Mouse (Mus musculus) A20 (cell line): ENCODE data around the gene Ube2u.

Source experiments
- DNase-seq: peaks from one replicate; pipeline ENCODE4 v3.0.0-alpha.2; 2011; ENCODE audit warnings: low read depth, low spot score

The Ube2u gene

DNA sequence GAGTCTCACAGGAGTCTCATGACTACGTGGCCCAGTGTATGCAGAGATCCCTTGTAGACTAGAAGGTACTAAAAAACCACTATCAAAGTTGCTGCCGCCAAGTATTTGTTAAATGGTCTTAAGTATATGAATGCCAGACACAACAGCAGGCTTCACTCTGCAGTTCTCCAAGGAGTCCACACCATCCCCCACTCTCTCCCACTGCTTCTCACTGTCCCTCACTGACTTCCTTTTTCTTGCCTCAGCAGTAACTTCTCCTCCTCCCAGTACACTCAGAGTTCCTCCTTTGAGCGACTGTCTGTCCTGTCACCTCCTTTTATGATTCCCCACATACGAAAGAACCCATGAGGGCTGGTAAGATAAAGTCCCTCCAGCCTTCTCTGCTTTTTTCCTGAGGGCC is 69.3 kb downstream of the Ube2u start:
- DNase-seq: no peak

DNA sequence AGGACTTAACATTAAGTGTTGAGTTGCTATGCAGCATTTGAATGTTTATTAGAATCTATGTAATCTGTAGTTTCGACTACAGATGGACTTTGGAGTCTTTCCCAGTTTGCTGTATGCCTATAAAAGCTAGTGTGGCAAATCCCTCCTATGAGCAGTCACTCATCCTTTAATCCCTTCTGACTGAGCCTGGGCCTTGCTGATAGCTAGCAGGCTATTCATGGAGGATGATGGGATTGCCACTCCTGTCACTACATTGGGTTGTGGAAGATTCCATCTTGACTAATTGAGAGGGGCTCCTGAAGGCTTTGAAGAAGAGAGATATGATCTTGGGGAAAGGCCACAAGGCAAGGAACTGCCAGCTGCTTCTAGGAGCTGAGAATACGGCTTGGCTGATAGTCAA is 74.6 kb downstream of the Ube2u start:
- DNase-seq: no peak

- peak; percentile 2 for DNase-seq
Measured at GRCm38 (mm10) chr4:100588236-100589206, 109.9 kb downstream of the Ube2u start.

GRCm38 (mm10) chr4:100595771-100596170 is 117.1 kb downstream of the Ube2u start:
- DNase-seq: no peak

DNA sequence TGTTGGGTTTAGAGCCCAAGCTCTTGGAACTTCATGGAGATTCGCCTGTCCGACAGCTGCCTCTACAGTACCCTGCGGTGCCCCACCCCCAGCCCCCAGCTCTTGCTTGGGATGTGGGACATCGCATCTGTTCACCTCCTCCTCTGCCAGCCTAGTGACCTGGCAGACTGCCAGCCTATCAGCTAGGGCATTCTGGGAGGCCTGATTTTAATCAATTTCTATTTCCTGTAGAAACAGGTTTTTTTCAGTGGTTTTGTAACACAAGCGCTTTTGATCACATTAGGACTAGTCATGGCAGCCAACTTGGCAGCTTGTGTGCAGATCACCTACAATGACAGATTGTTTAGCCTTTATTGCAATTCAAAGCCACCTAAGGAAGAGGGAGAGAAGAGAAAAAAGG is 118.0 kb downstream of the Ube2u start:
- no peak for DNase-seq

DNA sequence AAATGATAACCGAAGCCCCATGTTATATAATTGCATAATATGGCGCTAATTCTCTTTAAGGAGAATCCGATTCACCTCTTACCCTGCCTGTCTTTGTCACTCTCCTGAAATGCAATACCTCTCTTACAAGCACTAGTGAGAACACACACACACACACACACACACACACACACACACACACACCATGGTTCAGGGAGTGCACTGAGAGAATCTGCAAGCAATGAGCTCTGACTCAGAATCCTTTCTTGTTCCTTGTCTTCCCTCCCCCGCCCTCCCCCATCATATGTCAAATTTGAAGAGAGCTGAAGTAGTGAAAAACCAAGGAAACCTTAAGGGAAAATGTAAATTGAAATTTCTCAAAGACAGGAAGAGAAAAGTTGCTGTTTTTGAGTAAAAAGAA is 118.4 kb downstream of the Ube2u start:
- DNase-seq: no peak
